Mouse (Mus musculus) erythroblast, embryonic 14.5 days (primary cell): ENCODE results near the gene Palm2. TPM values are rescaled to one million over a fixed set of nuclear protein-coding genes. Genes with fewer than 3 reads are reported as not detected.

Experiments
- H3K27me3 ChIP-seq: 2 replicates; pipeline ENCODE4 v1.6.1; 2012; ENCODE audit warnings: inconsistent platforms; ENCODE audit not compliant: control insufficient read depth
- H3K36me3 ChIP-seq: 2 replicates; pipeline ENCODE4 v1.6.1; 2012; ENCODE audit warnings: mild to moderate bottlenecking, inconsistent platforms; ENCODE audit not compliant: control insufficient read depth
- H3K4me1 ChIP-seq: 2 replicates; pipeline ENCODE4 v1.6.1; 2012; ENCODE audit warnings: inconsistent platforms; ENCODE audit not compliant: control insufficient read depth
- H3K4me3 ChIP-seq: replicated peaks from 2 replicates; pipeline ENCODE3; 2012; ENCODE audit warnings: moderate library complexity, mild to moderate bottlenecking, inconsistent platforms
- H3K9me3 ChIP-seq: 2 replicates; pipeline ENCODE4 v1.6.1; 2012; ENCODE audit warnings: low read length, inconsistent platforms, mixed read lengths; ENCODE audit not compliant: control insufficient read depth
- GATA1 ChIP-seq: IDR thresholded peaks from 2 replicates; pipeline ENCODE4 v1.6.1; 2012; ENCODE audit warnings: low read length, inconsistent platforms, mixed read lengths
- TAL1 ChIP-seq: IDR thresholded peaks from 3 replicates; pipeline ENCODE4 v1.6.1; 2012; ENCODE audit warnings: low read length, inconsistent platforms, mixed read lengths
- polyA plus RNA-seq: library from polyadenylated mRNA; stranded (reverse); fragments of >175 nt; gene quantifications from 2 replicates; pipeline ENCODE4 v1.2.3, GENCODE M21; 2012

Gene Palm2
- polyA plus RNA-seq, 1 experiment = not detected

- Histone ChIP-seq H3K36me3 (no peaks in the 10 kb centered on the region), H3K4me3 (no peak overlapping the region), H3K9me3 (no peaks in the 10 kb centered on the region), H3K27me3 (no peaks in the 10 kb centered on the region), H3K4me1 (no peaks in the 10 kb centered on the region)
- TF ChIP-seq TAL1 (no peak), GATA1 (no peak)
Observed at GRCm38 (mm10) chr4:57755085-57755484, 321.0 kb downstream of the Palm2 start.

- no peaks in the 10 kb centered on the region for H3K4me1 ChIP-seq
- H3K9me3 ChIP-seq = no peaks in the 10 kb centered on the region
- H3K36me3 ChIP-seq = no peaks in the 10 kb centered on the region
- no peak overlapping the region for H3K4me3 ChIP-seq
- no peaks in the 10 kb centered on the region for H3K27me3 ChIP-seq
- TF ChIP-seq GATA1 = no peak
- no peak for TF ChIP-seq TAL1
Observed at GRCm38 (mm10) chr4:57757997-57758396, 323.9 kb downstream of the Palm2 start.

Other genes starting within 250 kb of the Palm2 start
- not detected in 2 replicates for gene Ptpn3, start 132.4 kb upstream of the Palm2 start, polyA plus RNA-seq
- gene Pakap, start 133.9 kb downstream of the Palm2 start, polyA plus RNA-seq = not detected in 2 replicates